ENCODE assay signal across 23 mouse cellular contexts in genomic region chr6:40438936-40439335, GRCm38 (mm10). TPM values are rescaled to one million over a fixed set of nuclear protein-coding genes. Genes with fewer than 3 reads are reported as not detected.
DNase-seq lines count a peak whose midpoint lies in the region; ATAC-seq and TF ChIP-seq lines count a peak whose summit lies in the region.
"Had no signal": no experiment of that assay in that cellular context is flagged by ENCODE, and none has a peak within 500 bp of the region (broad histone marks: within the 10 kb centered on the region; RNA-seq: fewer than 3 reads in every experiment).

Gene Wee2 (plus strand): TSS chr6:40439088.

- no peak within 1 kb of the TSS for H3K9ac ChIP-seq in forebrain, embryonic 15.5 days (replicated peaks)
- no peak within 1 kb of the TSS for H3K9ac ChIP-seq in forebrain, embryonic 12.5 days
- no peak within 1 kb of the TSS for H3K9ac ChIP-seq in kidney, embryonic 15.5 days
- no peak within 1 kb of the TSS for H3K9ac ChIP-seq in neural tube, embryonic 13.5 days
- H3K9ac ChIP-seq: lung, embryonic 14.5 days had no signal

- H3K4me3 ChIP-seq in forebrain, embryonic 15.5 days, result no peak within 1 kb of the TSS
- H3K4me3 ChIP-seq in forebrain, embryonic 12.5 days (replicated peaks), result no peak within 1 kb of the TSS
- H3K4me3 ChIP-seq in kidney, embryonic 15.5 days (replicated peaks), result no peak within 1 kb of the TSS
- no peak within 1 kb of the TSS for H3K4me3 ChIP-seq in kidney, adult 2 months (ENCODE audit: insufficient read depth, low read depth, low read length)
- H3K4me3 ChIP-seq in neural tube, embryonic 13.5 days, result no peak within 1 kb of the TSS
- H3K4me3 ChIP-seq: midbrain, embryonic 10.5 days had no signal

- H3K4me1 ChIP-seq in forebrain, embryonic 15.5 days, result peaks cover 45% of the 10 kb centered on the region
- H3K4me1 ChIP-seq in forebrain, embryonic 12.5 days, result peaks cover 15% of the 10 kb centered on the region
- H3K4me1 ChIP-seq in kidney, embryonic 15.5 days, result peaks cover 20% of the 10 kb centered on the region
- no peaks in the 10 kb centered on the region for H3K4me1 ChIP-seq in kidney, adult 2 months (ENCODE audit: control insufficient read depth, insufficient read depth, low read length)
- H3K4me1 ChIP-seq in neural tube, embryonic 13.5 days (replicated peaks), result peaks cover 20% of the 10 kb centered on the region

- no peak for ATAC-seq in forebrain, embryonic 15.5 days (replicated peaks)
- ATAC-seq in forebrain, embryonic 12.5 days (ENCODE audit: low FRiP score), result no peak
- no peak for ATAC-seq in kidney, embryonic 15.5 days (replicated peaks; ENCODE audit: low FRiP score)
- no peak for ATAC-seq in neural tube, embryonic 13.5 days (ENCODE audit: low read depth)

- H3K4me2 ChIP-seq in forebrain, embryonic 15.5 days (replicated peaks), result no peak within 1 kb of the TSS
- H3K4me2 ChIP-seq in forebrain, embryonic 12.5 days, result no peak within 1 kb of the TSS
- H3K4me2 ChIP-seq in kidney, embryonic 15.5 days, result peak within 1 kb of the TSS; percentile 34
- H3K4me2 ChIP-seq in neural tube, embryonic 13.5 days, result peak within 1 kb of the TSS; percentile 16; the same call in 1 of the 2 replicates
- H3K4me2 ChIP-seq: lung, embryonic 14.5 days had no signal

- no peaks in the 10 kb centered on the region for H3K27me3 ChIP-seq in forebrain, embryonic 15.5 days
- H3K27me3 ChIP-seq in forebrain, embryonic 12.5 days, result peaks cover 24% of the 10 kb centered on the region
- peaks cover 28% of the 10 kb centered on the region; the same call in 1 of the 2 replicates for H3K27me3 ChIP-seq in kidney, embryonic 15.5 days
- no peaks in the 10 kb centered on the region for H3K27me3 ChIP-seq in kidney, adult 2 months (replicated peaks; ENCODE audit: control insufficient read depth, insufficient read depth, low read length)
- no peaks in the 10 kb centered on the region; the same call in 1 of the 2 replicates for H3K27me3 ChIP-seq in neural tube, embryonic 13.5 days

- 62% methylated on average over 5 of the region's 5 CpGs for WGBS in forebrain, embryonic 15.5 days
- 80% methylated on average over 5 of the region's 5 CpGs for WGBS in forebrain, embryonic 12.5 days
- 52% methylated on average over 5 of the region's 5 CpGs for WGBS in kidney, embryonic 15.5 days
- 76% methylated on average over 5 of the region's 5 CpGs for WGBS in kidney, adult 2 months
- 52% methylated on average over 5 of the region's 5 CpGs for WGBS in neural tube, embryonic 13.5 days

- no peak for TF ChIP-seq CTCF in kidney, adult 2 months (conservative IDR thresholded peaks at IDR 0.05; ENCODE audit: insufficient read depth, insufficient read length, low read depth, low read length)

- no peak for DNase-seq in kidney, adult 2 months
- DNase-seq in neural tube, embryonic 10.5 days (ENCODE audit: extremely low spot score, low spot score), result no peak
- no peak for DNase-seq in spleen, adult 18-20 months
- DNase-seq: adrenal gland, postnatal 25 days; cerebellum, adult 18-20 months; gastrocnemius, postnatal 10 days; heart, adult 11 months; kidney, adult 9 months; layer of hippocampus, postnatal 36 days; lung, embryonic 14.5 days; lung, postnatal 36 days; right cerebral cortex, postnatal 14 days; thymus, postnatal 4 days had no signal

- no peak for TF ChIP-seq POLR2A in kidney, adult 2 months (IDR thresholded peaks at IDR 0.05; ENCODE audit: low read depth, low read length)

- H3K27ac ChIP-seq in forebrain, embryonic 15.5 days (replicated peaks), result peak within 1 kb of the TSS; percentile 58
- H3K27ac ChIP-seq in forebrain, embryonic 12.5 days, result no peak within 1 kb of the TSS
- H3K27ac ChIP-seq in kidney, embryonic 15.5 days, result no peak within 1 kb of the TSS
- H3K27ac ChIP-seq in kidney, adult 2 months (ENCODE audit: insufficient read depth, low read depth, low read length), result no peak within 1 kb of the TSS
- no peak within 1 kb of the TSS for H3K27ac ChIP-seq in neural tube, embryonic 13.5 days (replicated peaks)
- H3K27ac ChIP-seq: midbrain, embryonic 10.5 days had no signal

- no peaks in the 10 kb centered on the region for H3K9me3 ChIP-seq in forebrain, embryonic 15.5 days
- H3K9me3 ChIP-seq in forebrain, embryonic 12.5 days, result no peaks in the 10 kb centered on the region
- H3K9me3 ChIP-seq in kidney, embryonic 15.5 days (replicated peaks), result no peaks in the 10 kb centered on the region
- no peaks in the 10 kb centered on the region for H3K9me3 ChIP-seq in neural tube, embryonic 13.5 days
- H3K9me3 ChIP-seq: midbrain, embryonic 10.5 days had no signal

- no peaks in the 10 kb centered on the region for H3K36me3 ChIP-seq in forebrain, embryonic 15.5 days
- no peaks in the 10 kb centered on the region for H3K36me3 ChIP-seq in forebrain, embryonic 12.5 days (replicated peaks)
- H3K36me3 ChIP-seq in kidney, embryonic 15.5 days, result no peaks in the 10 kb centered on the region
- H3K36me3 ChIP-seq in kidney, adult 2 months (ENCODE audit: control insufficient read depth, insufficient read depth, low read length), result no peaks in the 10 kb centered on the region
- no peaks in the 10 kb centered on the region for H3K36me3 ChIP-seq in neural tube, embryonic 13.5 days
- H3K36me3 ChIP-seq: midbrain, embryonic 10.5 days had no signal

RNA-seq across cellular contexts. Expression of gene Wee2, which starts in this region (rescaled TPM):
- 0.09 and 0.17 TPM in 2 replicates for polyA plus RNA-seq in forebrain, embryonic 15.5 days (2015; fragmentation: Nextera tagmentation; extraction: Ambion mirVana)
- polyA plus RNA-seq in forebrain, embryonic 12.5 days (2016; fragmentation: Nextera tagmentation; extraction: Ambion mirVana), result 0.19 and 0.24 TPM in 2 replicates
- 0.06 TPM in 1 of 2 replicates, not detected in the other for polyA plus RNA-seq in kidney, embryonic 15.5 days (2015; fragmentation: Nextera tagmentation; extraction: Ambion mirVana)
- not detected in 2 replicates for polyA plus RNA-seq in kidney, adult 2 months (2012; rRNA removed)
- polyA plus RNA-seq in neural tube, embryonic 13.5 days (2015; fragmentation: Nextera tagmentation; extraction: Ambion mirVana), result 0.10 and 0.39 TPM in 2 replicates
- polyA plus RNA-seq: heart, postnatal 0 days; inflammation-experienced regulatory T-cells, adult 6 months; liver, adult 2 months; lung, embryonic 14.5 days; midbrain, embryonic 10.5 days; spleen, adult 2 months; stomach, embryonic 14.5 days had no signal

Comparison
In these comparisons a context has a peak if more than half of its experiments do, and no peak if none do; other contexts are left out.
1. H3K4me2 ChIP-seq: peak in kidney, embryonic 15.5 days (single experiment) and neural tube, embryonic 13.5 days (single experiment); none in forebrain, embryonic 15.5 days (single experiment) and forebrain, embryonic 12.5 days (single experiment).